Mouse (Mus musculus) MEL (cell line): ENCODE data around the gene Lingo1.

ENCODE experiments used
- BHLHE40 ChIP-seq: IDR thresholded peaks from 2 replicates; pipeline ENCODE4 v1.6.1; 2012; ENCODE audit warnings: low read depth, mild to moderate bottlenecking, inconsistent platforms, low read length, improper control_type of control experiment, borderline replicate concordance
- CTCF ChIP-seq, 3 experiments: IDR thresholded peaks in 2 of 3; conservative IDR thresholded peaks in 1 of 3; 2 replicates each; pipeline ENCODE4 v1.5.1; 2011 to 2012; ENCODE audit warnings: low read length in 3 of 3, low read depth in 2 of 3, mild to moderate bottlenecking in 2 of 3, improper control_type of control experiment in 1 of 3, inconsistent platforms in 1 of 3, mixed read lengths in 1 of 3, moderate library complexity in 1 of 3; ENCODE audit not compliant: control insufficient read depth in 1 of 3, insufficient read depth in 1 of 3, poor library complexity in 1 of 3, severe bottlenecking in 1 of 3
- EP300 ChIP-seq, 2 experiments: IDR thresholded peaks; 2 replicates each; pipeline ENCODE4 v1.6.1; 2011; ENCODE audit warnings: improper control_type of control experiment in 2 of 2, low read length in 2 of 2, low read depth in 1 of 2, mild to moderate bottlenecking in 1 of 2
- ETS1 ChIP-seq: IDR thresholded peaks from 2 replicates; pipeline ENCODE4 v1.6.1; 2012; ENCODE audit warnings: low read depth, mild to moderate bottlenecking, inconsistent platforms, low read length, improper control_type of control experiment, moderate library complexity
- MAX ChIP-seq: IDR thresholded peaks from 2 replicates; pipeline ENCODE4 v1.6.1; 2011; ENCODE audit warnings: low read length, improper control_type of control experiment
- MAZ ChIP-seq: IDR thresholded peaks from 2 replicates; pipeline ENCODE4 v1.6.1; 2012; ENCODE audit warnings: low read depth, mild to moderate bottlenecking, inconsistent platforms, low read length, improper control_type of control experiment
- NELFE ChIP-seq: IDR thresholded peaks from 2 replicates; pipeline ENCODE4 v1.6.1; 2011; ENCODE audit warnings: low read depth, low read length, improper control_type of control experiment
- POLR2A ChIP-seq, 2 experiments: IDR thresholded peaks; 2 replicates each; pipeline ENCODE4 v1.6.1; 2011 to 2012; ENCODE audit warnings: low read length in 2 of 2, mild to moderate bottlenecking in 2 of 2, control low read depth in 1 of 2, improper control_type of control experiment in 1 of 2, low read depth in 1 of 2, moderate library complexity in 1 of 2; ENCODE audit not compliant: control insufficient read depth in 1 of 2, insufficient read depth in 1 of 2, poor library complexity in 1 of 2
- POLR2AphosphoS2 ChIP-seq: IDR thresholded peaks from 2 replicates; pipeline ENCODE4 v1.6.1; 2011; ENCODE audit warnings: low read length, improper control_type of control experiment
- UBTF ChIP-seq: IDR thresholded peaks from 2 replicates; pipeline ENCODE4 v1.6.1; 2012; ENCODE audit warnings: low read depth, mild to moderate bottlenecking, inconsistent platforms, low read length, improper control_type of control experiment, moderate library complexity, borderline replicate concordance; ENCODE audit not compliant: insufficient read depth
- USF1 ChIP-seq: IDR thresholded peaks from 2 replicates; pipeline ENCODE4 v1.6.1; 2014; ENCODE audit warnings: low read depth, mild to moderate bottlenecking, inconsistent platforms, low read length, improper control_type of control experiment, moderate library complexity

DNA sequence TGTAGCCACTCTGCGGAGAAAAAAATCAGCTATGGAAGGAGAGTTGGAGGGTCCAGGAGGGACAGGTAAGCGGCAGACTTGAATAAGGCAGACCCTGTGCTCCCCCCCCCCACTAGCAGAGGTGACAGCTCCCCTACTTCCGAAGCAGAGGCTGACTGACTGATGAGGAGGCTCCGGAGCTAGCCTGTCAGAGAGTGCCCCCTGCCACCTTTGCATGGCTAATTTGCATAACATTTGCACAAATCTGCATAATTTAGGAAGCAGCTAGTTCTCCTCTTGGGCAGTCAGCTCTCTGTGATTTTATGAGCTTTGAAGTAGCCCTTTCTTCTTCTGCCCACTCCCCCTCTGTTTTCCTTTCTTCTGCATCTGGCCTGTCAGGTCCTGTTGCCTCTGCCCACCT, 216.2 kb downstream of the Lingo1 start:
- TF ChIP-seq NELFE (no peak), MAX (no peak), POLR2A (IDR thresholded peaks at IDR 0.05; ENCODE audit: control insufficient read depth in 1 of 2, insufficient read depth in 1 of 2, low read depth in 1 of 2, low read length in 2 of 2, poor library complexity in 1 of 2) (no peak), CTCF (IDR thresholded peaks at IDR 0.05 in 2 of 3, conservative IDR thresholded peaks at IDR 0.05 in 1 of 3; ENCODE audit: control insufficient read depth in 1 of 3, insufficient read depth in 1 of 3, low read depth in 2 of 3, low read length in 3 of 3, poor library complexity in 1 of 3, severe bottlenecking in 1 of 3) (no peak), ETS1 (no peak), BHLHE40 (no peak), UBTF (no peak), MAZ (no peak), POLR2AphosphoS2 (no peak), USF1 (no peak), EP300 (IDR thresholded peaks at IDR 0.05; ENCODE audit: low read depth in 1 of 2, low read length in 2 of 2) (no peak)
